Mouse (Mus musculus) spleen, postnatal 4 days (tissue): ENCODE data around the gene Orc2.

Experiments
- DNase-seq, 2 experiments: peaks; one replicate each; pipeline ENCODE4 v3.0.0; 2022; ENCODE audit warnings: low spot score in 2 of 2

Gene Orc2

GRCm38 (mm10) chr1:58423371-58424248 lies 81.3 kb downstream of the Orc2 start, which contains the start of gene Clk1:
Clk1 (minus strand) TSS chr1:58424066.
- DNase-seq: peak; percentile 98 to 99

DNA sequence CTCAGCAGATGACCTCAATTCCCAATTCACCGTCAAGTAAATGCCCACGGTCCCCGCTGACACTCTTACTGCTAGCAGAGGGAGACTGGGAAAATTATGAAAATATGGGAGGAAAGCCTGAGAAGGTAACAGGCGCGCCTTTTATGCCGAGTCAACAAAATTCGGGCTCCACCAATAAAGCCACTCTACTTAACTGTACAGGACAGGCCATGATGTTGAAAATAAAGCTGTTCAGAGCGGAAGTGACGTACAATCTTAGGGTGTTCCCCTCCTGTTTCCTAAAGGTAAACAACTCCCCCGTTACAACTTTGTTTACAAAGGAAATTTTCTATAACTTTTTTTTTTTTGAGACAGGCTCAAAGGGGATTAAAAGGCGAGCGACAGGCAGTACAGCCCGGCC lies 82.0 kb downstream of the Orc2 start:
- peak in 1 of 2 experiments; percentile 31 for DNase-seq

GRCm38 (mm10) chr1:58420961-58421360 lies 83.9 kb downstream of the Orc2 start:
- DNase-seq: no peak

DNA sequence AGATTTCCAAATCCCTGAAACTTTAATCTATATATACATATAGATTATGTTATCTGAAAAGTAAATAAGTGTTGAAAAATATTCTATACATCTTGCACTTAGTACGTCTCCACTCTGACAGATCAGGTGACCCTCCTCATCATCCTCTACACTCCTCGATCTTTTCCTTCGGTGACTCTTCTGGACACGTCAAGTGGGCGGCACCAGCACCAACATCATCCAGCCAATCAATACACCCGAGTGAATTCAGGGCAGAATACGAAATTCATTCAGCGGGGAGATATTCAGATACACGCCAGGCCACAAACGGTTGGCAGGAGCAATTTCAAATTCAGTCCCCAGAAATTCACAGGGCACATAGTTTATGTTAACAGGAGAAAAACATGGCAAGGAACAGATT lies 84.9 kb downstream of the Orc2 start:
- no peak for DNase-seq

- DNase-seq: no peak
Observed at GRCm38 (mm10) chr1:58416048-58416447, 88.9 kb downstream of the Orc2 start.

GRCm38 (mm10) chr1:58415442-58415841 lies 89.5 kb downstream of the Orc2 start:
- DNase-seq: no peak
